Mouse (Mus musculus) embryo, embryonic 10.5 days (tissue): Measurements from ENCODE around the gene Il17re.

Source experiments
- DNase-seq: peaks from one replicate; pipeline ENCODE4 v3.0.0-alpha.2; 2015; ENCODE audit warnings: low spot score

Gene Il17re

DNA sequence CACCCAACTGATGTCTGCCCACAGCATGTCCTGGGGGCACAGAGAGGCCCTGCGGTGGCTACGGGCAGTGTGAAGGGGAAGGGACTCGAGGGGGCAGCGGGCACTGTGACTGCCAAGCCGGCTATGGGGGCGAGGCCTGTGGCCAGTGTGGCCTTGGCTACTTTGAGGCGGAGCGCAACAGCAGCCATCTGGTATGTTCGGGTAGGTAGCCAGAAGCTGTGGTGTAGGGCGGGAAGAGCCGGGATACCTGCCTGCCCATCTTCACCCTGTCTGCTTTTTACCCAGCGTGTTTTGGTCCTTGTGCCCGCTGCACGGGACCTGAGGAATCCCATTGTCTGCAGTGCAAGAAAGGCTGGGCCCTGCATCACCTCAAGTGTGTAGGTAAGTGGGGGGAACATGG lies 31.1 kb downstream of the Il17re start:
- no peak for DNase-seq

DNA sequence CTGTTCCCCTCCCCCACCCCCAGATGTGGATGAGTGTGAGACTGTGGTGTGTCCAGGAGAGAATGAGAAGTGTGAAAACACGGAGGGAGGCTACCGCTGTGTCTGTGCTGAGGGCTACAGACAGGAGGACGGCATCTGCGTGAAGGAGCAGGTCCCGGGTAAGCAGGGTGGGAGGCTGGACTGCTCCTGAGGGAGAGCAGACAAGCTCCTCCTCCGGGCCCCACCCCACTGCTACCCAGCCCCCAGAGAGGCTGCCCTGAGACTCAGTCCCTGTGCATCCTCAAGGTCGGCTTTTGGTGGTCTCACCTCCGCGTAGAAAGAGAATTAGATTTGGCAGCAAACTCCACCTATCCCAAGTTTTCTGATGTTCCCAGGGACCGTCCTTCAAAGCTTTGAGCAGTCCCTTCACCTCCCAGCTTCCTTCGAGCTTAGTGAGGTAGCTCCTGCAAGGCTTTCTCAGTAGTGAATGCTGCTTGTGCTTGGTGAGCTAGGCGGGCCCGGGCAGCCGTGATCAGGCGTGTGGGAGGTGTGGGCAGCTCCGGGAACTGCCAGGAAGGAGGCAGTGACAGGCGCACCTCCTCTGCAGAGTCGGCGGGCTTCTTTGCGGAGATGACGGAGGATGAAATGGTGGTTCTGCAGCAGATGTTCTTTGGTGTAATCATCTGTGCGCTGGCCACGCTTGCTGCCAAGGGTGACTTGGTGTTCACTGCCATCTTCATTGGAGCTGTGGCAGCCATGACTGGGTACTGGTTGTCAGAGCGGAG lies 34.0 kb downstream of the Il17re start:
- no peak for DNase-seq

DNA sequence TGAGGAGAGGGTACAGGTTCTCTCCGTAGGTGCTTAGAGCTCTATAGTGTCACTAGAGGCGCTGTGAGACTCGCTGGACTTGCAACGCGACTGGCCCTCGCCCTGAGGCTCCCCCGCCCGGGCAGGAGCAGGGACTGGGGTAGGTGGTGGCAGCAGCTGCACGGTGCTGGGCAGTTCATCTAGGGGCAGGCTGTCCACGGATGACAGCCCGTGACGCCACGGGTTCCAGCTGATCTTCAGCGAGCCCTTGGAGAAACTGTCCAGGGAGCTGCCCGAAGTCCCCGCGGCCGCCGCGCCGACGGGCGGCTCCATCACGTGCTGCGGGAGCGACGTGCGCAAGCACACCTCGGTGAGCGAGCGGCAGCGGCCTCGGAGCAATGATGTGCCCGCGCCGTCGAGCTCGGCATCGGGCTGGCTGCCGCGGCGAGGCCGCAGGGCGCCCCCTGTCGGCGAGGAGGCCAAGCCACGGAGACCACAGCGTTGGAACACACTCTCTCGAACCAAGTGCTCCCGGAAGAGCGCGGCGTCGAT lies 36.0 kb downstream of the Il17re start:
- DNase-seq: peak; percentile 79

DNA sequence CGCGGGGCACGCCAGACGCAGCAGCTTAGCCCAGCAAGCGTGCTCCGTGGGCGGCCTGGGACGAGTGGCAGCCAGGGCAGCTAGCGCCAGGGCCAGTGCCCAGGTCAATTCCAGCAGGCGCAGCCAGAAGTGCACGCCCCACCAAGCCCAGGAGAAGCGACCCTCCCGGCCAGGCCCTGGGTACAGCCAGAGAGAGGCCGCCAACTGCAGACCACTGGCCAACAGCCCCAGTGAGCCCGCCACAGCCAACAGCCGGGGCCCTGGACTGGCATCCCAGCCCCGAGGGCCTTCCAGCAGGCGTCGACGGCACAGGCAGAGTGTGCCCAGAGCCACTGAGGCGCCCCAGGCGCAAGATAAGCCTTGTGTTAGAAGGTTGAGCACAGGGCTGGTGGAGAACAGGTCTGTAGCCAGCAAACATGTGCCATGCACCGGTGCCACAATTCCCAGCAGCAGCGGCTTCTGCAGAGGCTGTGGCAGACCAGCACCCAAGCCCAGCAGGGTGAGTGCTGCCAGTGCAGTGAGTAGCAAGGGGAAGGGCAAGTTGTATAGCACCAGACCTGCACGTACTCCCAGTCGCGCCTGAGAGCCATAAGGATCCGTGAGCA lies 36.9 kb downstream of the Il17re start:
- no peak for DNase-seq

DNA sequence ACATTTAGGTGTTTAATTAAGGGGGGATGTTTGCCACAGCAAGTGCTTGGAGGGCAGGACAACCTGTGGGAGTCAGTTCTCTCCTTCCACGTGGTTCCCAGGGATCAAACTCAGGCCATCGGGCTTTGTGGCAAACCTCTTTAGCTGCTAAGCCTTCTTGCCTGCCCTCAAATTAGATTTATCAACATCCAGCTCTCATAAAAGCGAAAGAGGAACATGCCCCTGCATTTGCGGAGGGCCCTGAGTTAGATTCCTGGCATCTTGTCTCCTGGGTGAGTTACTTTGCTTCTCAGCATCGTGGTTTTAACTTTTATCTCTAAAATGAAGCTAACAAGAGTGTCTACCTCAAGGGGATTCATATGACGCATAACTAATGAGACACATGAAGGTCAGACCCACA lies 41.1 kb downstream of the Il17re start:
- DNase-seq: no peak

DNA sequence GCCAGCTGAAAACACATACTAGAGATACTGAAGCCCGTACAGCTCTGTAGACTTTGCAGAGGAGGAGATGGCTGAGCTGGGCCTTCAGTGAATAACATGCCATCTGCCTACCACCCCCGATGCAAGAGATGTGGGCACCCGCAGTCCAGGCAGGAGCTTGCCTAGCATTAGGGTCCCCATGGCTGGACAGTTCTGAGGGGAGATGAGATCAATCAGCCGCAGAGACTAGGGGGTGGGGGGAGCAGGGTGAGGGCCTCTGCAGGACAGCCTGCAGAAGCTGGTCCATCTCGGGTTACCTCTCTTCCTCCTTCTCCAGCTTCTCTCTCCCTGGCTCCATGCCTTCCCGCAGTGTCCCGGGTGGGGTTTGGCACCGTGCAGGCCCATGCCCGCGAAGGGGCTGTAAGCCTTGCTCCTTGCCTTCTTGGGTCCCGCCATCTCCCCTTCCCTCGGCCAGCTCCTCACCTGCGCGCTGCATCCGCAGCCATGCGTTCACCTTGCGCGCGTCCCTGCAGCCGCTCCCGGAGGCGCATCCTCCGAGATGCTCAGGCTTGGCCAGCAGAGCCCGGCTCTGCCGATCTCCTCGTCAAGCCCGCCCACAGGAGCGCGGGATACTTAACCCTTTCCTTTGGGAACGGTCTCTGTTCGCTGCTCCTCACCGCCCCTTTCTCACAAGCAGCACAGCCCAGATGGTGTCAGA lies 43.3 kb downstream of the Il17re start, which contains the start of gene Prrt3:
Prrt3 (minus strand) TSS at position 544 of the 697 bp plus-strand sequence.
- peak; percentile 66 for DNase-seq

DNA sequence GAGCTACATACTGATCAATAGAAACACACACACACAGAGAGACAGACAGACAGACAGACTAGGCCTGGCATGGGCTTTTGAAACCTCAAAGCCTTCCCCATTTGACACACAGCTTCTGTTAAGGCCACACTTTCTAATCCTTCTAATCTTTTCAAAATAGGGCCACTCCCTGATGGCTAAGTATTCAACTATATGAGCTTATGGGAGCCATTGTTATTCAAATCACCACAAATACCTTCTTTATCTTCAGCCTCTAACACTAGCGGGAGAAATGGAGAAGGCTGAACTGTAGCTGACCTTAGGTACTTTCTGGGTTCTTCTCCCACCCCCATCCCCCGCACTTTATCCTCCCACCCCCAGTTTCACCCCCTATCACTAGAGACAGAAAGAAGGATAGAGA lies 44.5 kb downstream of the Il17re start:
- DNase-seq: no peak

DNA sequence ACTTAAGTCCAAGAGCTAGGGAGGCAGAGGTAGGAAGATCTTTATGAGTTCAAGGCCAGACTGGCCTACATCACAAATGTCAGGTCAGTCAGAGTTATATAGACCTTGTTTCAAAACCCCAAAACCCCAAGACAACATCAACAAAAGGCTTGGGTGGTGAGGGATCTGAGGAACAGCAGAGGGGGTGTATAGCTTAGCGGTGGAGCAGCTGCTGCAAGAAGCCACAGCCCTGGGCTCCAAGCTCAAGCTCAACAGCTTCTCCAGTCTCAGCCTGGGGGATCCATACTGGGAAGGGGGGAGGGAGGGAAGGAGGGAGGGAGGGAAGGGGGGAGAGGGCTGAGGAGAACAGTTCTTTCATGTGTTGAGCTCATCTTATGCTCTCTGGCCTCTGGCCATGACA lies 47.4 kb downstream of the Il17re start:
- DNase-seq: no peak

DNA sequence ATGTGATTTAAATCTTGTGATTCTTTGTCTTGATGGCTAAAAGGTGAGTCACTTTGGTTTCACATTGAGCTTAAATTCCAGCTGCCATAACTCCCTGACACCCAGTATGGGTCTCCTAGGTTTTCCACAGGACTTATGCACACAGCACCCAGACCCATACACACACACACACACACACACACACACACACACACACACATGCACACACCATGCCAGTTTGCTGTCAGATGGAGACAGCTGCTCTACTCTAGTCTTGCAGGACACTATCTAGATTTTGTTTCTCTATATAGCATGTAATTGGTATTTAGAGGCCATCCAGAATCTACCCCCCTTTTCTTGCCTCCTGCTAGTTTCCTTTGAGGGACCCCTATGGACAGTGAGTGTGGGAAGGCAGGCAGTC lies 48.8 kb downstream of the Il17re start:
- no peak for DNase-seq

DNA sequence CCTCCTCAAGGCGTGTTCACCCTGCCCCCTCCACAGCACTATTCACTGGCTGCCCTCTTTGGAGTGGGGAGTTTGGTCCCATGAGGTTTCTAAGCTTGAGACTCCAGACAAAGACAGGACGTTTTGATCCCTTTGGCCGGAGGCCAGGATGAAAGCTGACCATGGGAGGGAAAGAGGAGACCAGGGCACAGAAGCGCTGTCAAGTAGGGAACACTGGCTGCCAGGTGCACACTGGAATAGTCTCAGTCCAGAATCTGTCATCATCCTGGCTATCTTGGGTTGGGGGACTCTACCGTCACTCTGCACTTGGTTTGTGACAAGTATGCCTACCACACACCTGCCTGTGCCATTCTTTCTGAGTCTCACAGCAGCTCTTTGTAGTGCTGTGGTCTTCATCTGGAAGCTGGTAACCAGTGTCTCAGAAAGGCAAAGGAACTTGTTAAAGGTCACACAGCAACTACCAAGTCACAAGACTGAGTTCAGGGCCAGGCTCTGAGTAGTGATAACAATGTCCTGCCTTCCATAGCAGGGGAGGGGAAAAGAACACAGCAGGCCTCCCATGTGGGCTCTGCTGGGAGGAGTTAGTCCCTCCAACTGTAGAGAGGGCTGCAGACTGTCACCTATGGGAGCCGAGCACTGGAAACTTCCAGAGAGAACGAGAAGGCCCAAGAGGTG lies 50.1 kb downstream of the Il17re start:
- no peak for DNase-seq

DNA sequence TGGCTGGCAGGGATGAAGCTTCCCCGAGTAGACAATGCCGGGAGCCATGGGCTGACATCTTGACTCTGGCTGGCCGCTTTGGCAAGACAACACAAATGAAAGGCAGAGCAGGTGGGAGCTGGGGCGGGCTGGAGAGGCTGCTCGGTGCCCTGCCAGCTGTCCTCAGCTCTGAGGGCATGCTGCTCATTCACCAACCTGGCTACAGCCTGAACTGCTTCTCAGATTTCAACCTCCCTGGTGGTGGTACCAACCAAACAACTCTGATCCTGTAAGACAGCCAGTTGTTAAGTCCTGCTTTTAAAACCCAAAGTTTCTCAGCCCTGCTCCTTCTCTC lies 50.6 kb downstream of the Il17re start:
- DNase-seq: no peak

DNA sequence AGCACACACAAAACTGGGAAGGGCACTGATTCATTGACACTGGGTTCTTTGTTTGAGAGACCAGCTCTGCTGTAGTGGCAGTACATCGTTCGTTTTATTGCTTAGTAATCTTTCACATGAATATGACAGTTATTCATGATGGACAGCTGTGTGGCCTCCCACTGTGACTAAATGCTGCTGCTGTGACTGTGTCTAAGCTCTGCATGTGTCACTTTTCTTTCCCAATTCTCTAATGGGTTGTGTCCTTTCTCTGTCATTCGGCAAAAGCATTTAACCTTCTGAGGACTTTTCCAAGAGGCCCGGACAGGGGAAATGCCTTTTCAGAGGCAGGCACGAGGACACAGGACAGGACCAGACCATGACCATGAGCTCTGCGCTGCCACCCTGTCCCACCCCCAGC lies 55.7 kb downstream of the Il17re start:
- DNase-seq: no peak

DNA sequence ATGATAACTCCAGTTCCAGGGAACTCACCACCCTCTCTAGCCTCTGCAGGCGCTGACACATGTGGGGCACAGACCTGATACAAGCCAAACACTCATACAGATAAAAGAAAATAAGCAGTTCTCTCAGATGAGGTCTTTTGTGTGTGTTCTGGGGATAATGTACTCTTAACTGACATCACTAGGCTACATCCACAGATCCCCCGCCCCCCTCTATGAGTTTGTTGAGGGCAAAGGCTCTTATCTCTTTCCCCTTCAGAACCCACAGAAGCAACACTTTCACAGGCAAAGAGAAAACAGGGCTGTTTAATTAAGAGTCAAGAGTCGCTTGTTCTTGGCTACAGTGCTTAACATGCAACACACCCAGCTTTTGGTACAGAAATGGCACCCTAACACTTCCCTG lies 56.3 kb downstream of the Il17re start:
- no peak for DNase-seq

DNA sequence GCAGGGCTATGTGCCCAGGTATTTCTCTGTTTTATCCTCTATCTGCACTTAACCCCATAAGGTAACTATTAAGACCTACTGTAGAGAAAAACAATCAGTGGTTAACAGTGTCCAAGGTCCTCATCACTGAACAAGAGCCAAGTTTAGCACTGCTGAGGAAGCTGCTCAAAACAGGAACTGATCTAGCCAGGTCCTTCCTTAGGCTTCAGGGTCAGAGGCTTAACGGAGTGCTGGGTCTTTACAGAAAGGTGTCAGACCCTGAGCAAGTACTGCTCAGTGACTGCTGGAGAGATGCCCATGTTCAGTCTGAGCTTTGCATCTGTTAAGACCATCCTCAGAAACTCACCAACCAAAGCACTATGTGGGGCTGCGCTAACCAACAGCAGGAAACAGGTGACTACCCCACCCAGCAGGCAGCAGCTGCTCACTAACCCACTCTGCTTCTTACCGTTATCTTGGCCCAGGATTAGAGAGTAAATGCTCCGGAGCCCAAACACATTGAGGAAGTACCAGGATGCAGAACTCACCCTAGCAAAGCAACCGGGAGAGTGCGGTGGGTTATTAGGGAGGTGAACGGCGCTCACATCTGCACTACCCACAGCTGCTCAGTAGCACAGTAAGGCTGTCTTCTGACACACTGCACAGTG lies 59.3 kb downstream of the Il17re start:
- no peak for DNase-seq
